Mouse (Mus musculus) neural tube, embryonic 15.5 days (tissue): ENCODE data around the gene Fam166a. TPM values are rescaled to one million over a fixed set of nuclear protein-coding genes. Genes with fewer than 3 reads are reported as not detected.

ENCODE experiments used
- ATAC-seq: fragments of 200-750 bp; cut with Nextera tagmentation; 2 replicates; pipeline ENCODE4 v1.8.0; 2017; ENCODE audit warnings: mild to moderate bottlenecking, moderate TSS enrichment, moderate library complexity; ENCODE audit not compliant: low FRiP score
- H3K27ac ChIP-seq: fragments of 300-500 bp; sonication (generic); replicated peaks from 2 replicates; pipeline ENCODE4 v1.5.1; 2015; ENCODE audit warnings: mild to moderate bottlenecking, inconsistent platforms
- H3K27me3 ChIP-seq: fragments of 300-500 bp; sonication (generic); replicated peaks from 2 replicates; pipeline ENCODE4 v1.6.1; 2015; ENCODE audit warnings: inconsistent platforms
- H3K36me3 ChIP-seq: fragments of 300-500 bp; sonication (generic); 2 replicates; pipeline ENCODE4 v1.6.1; 2015; ENCODE audit warnings: inconsistent platforms
- H3K4me1 ChIP-seq: fragments of 300-500 bp; sonication (generic); 2 replicates; pipeline ENCODE4 v1.6.1; 2015; ENCODE audit warnings: inconsistent platforms
- H3K4me2 ChIP-seq: fragments of 300-500 bp; sonication (generic); 2 replicates; pipeline ENCODE4 v1.6.1; 2015; ENCODE audit warnings: inconsistent platforms, mild to moderate bottlenecking, moderate library complexity
- H3K4me3 ChIP-seq: fragments of 300-500 bp; sonication (generic); replicated peaks from 2 replicates; pipeline ENCODE4 v1.5.1; 2015; ENCODE audit warnings: mild to moderate bottlenecking, inconsistent platforms
- H3K9ac ChIP-seq: fragments of 300-500 bp; sonication (generic); replicated peaks from 2 replicates; pipeline ENCODE4 v1.6.1; 2015; ENCODE audit warnings: mild to moderate bottlenecking, inconsistent platforms
- H3K9me3 ChIP-seq: fragments of 300-500 bp; sonication (generic); replicated peaks from 2 replicates; pipeline ENCODE4 v1.6.1; 2016; ENCODE audit warnings: inconsistent platforms
- WGBS: fragments of 180-500 bp; shearing (Covaris S2); methylation state at CpG from one replicate; pipeline ENCODE4 v1.1.7; 2015; ENCODE audit warnings: mixed read lengths; 5-methylcytosine and 5-hydroxymethylcytosine counted together
- polyA plus RNA-seq: library from polyadenylated mRNA; unstranded; fragments of >200 nt; fragmentation: Nextera tagmentation; extraction: Ambion mirVana; gene quantifications from 2 replicates; pipeline ENCODE4 v1.2.1, GENCODE M21; 2015

Fam166a gene
- polyA plus RNA-seq, 1 experiment from 2014 or later, result not detected

- Histone ChIP-seq H3K4me1 (peaks cover 61% of the 10 kb centered on the region), H3K4me2 (peak overlapping the region; percentile 100), H3K9me3 (no peaks in the 10 kb centered on the region), H3K27me3 (no peaks in the 10 kb centered on the region), H3K36me3 (peaks cover 10% of the 10 kb centered on the region), H3K27ac (no peak overlapping the region), H3K4me3 (peak overlapping the region; percentile 85), H3K9ac (peak overlapping the region; percentile 78; the same call in 1 of the 2 replicates)
- WGBS, result 73% methylated on average over 5 of the region's 5 CpGs
- no peak for ATAC-seq
These were observed 45.7 kb downstream of the Fam166a start for GRCm38 (mm10) chr2:25264286-25264660.

- Histone ChIP-seq H3K36me3 (peaks cover 16% of the 10 kb centered on the region), H3K4me3 (peak overlapping the region; percentile 85), H3K9ac (peak overlapping the region; percentile 41; the same call in 1 of the 2 replicates), H3K4me2 (peak overlapping the region; percentile 100), H3K9me3 (no peaks in the 10 kb centered on the region), H3K27me3 (no peaks in the 10 kb centered on the region), H3K4me1 (peaks cover 61% of the 10 kb centered on the region), H3K27ac (no peak overlapping the region)
- 64% methylated on average over 3 of the region's 3 CpGs for WGBS
- no peak for ATAC-seq
These were observed 46.3 kb downstream of the Fam166a start for GRCm38 (mm10) chr2:25264851-25265250.

GRCm38 (mm10) chr2:25265897-25266656 is 47.5 kb downstream of the Fam166a start:
- WGBS, result 51% methylated on average over 6 of the region's 6 CpGs
- peak overlapping the region; percentile 67 for H3K27ac ChIP-seq
- peak overlapping the region; percentile 41 for H3K9ac ChIP-seq
- peaks cover 21% of the 10 kb centered on the region for H3K36me3 ChIP-seq
- no peaks in the 10 kb centered on the region for H3K27me3 ChIP-seq
- no peak for ATAC-seq
- peaks cover 68% of the 10 kb centered on the region for H3K4me1 ChIP-seq
- peak overlapping the region; percentile 100 for H3K4me2 ChIP-seq
- peak overlapping the region; percentile 17 for H3K4me3 ChIP-seq
- H3K9me3 ChIP-seq, result no peaks in the 10 kb centered on the region

GRCm38 (mm10) chr2:25266720-25267119 is 48.2 kb downstream of the Fam166a start:
- peak overlapping the region; percentile 67 for H3K27ac ChIP-seq
- H3K27me3 ChIP-seq, result no peaks in the 10 kb centered on the region
- no peak for ATAC-seq
- H3K9me3 ChIP-seq, result no peaks in the 10 kb centered on the region
- H3K4me3 ChIP-seq, result 0 out of 2 replicates have a peak overlapping the region, but pooled peaks have one; percentile 17
- 33% methylated on average over 2 of the region's 2 CpGs for WGBS
- peak overlapping the region; percentile 41 for H3K9ac ChIP-seq
- H3K4me2 ChIP-seq, result peak overlapping the region; percentile 100
- H3K4me1 ChIP-seq, result peaks cover 72% of the 10 kb centered on the region
- H3K36me3 ChIP-seq, result peaks cover 21% of the 10 kb centered on the region

- peak overlapping the region; percentile 41; the same call in 1 of the 2 replicates for H3K9ac ChIP-seq
- no peak overlapping the region for H3K4me3 ChIP-seq
- ATAC-seq, result no peak
- no peaks in the 10 kb centered on the region for H3K9me3 ChIP-seq
- H3K27ac ChIP-seq, result peak overlapping the region; percentile 67; the same call in 1 of the 2 replicates
- peaks cover 21% of the 10 kb centered on the region for H3K36me3 ChIP-seq
- H3K4me1 ChIP-seq, result peaks cover 69% of the 10 kb centered on the region
- no peaks in the 10 kb centered on the region for H3K27me3 ChIP-seq
- H3K4me2 ChIP-seq, result peak overlapping the region; percentile 100; the same call in 1 of the 2 replicates
These were observed 48.7 kb downstream of the Fam166a start for GRCm38 (mm10) chr2:25267241-25267640.

GRCm38 (mm10) chr2:25267746-25268309 is 49.3 kb downstream of the Fam166a start:
- peaks cover 21% of the 10 kb centered on the region for H3K36me3 ChIP-seq
- no peak overlapping the region for H3K27ac ChIP-seq
- H3K4me3 ChIP-seq, result no peak overlapping the region
- H3K4me2 ChIP-seq, result 0 out of 2 replicates have a peak overlapping the region, but pooled peaks have one; percentile 100
- no peak overlapping the region for H3K9ac ChIP-seq
- WGBS, result 71% methylated on average over 4 of the region's 4 CpGs
- H3K27me3 ChIP-seq, result no peaks in the 10 kb centered on the region
- ATAC-seq, result no peak
- H3K9me3 ChIP-seq, result no peaks in the 10 kb centered on the region
- peaks cover 70% of the 10 kb centered on the region for H3K4me1 ChIP-seq

Other genes starting within 250 kb of the Fam166a start
- gene Mrpl41, start 243.6 kb upstream of the Fam166a start, polyA plus RNA-seq, result 167 and 179 TPM in 2 replicates
- 2.8 and 5.0 TPM in 2 replicates for gene Pnpla7, start 242.7 kb upstream of the Fam166a start, polyA plus RNA-seq
- 149 and 173 TPM in 2 replicates for gene Nsmf, start 164.4 kb upstream of the Fam166a start, polyA plus RNA-seq
- gene Entpd8, start 138.4 kb upstream of the Fam166a start, polyA plus RNA-seq, result 0.43 TPM in 1 of 2 replicates, not detected in the other
- 0.52 TPM in 1 of 2 replicates, not detected in the other for gene Noxa1, start 123.6 kb upstream of the Fam166a start, polyA plus RNA-seq
- gene Nrarp, start 38.0 kb upstream of the Fam166a start, polyA plus RNA-seq, result 15.0 and 16.8 TPM in 2 replicates
- gene Tor4a, start 21.9 kb upstream of the Fam166a start, polyA plus RNA-seq, result 1.6 and 5.9 TPM in 2 replicates
- 101 and 105 TPM in 2 replicates for gene Nelfb, start 7.3 kb upstream of the Fam166a start, polyA plus RNA-seq
- gene Stpg3, start 4.1 kb upstream of the Fam166a start, polyA plus RNA-seq, result not detected in 2 replicates
- gene Tubb4b, start 6.0 kb downstream of the Fam166a start, polyA plus RNA-seq, result 462 and 502 TPM in 2 replicates
- not detected in 2 replicates for gene Slc34a3, start 15.6 kb downstream of the Fam166a start, polyA plus RNA-seq
- gene Rnf224, start 18.0 kb downstream of the Fam166a start, polyA plus RNA-seq, result not detected in 2 replicates
- 158 and 190 TPM in 2 replicates for gene Rnf208, start 23.5 kb downstream of the Fam166a start, polyA plus RNA-seq
- gene Cysrt1, start 23.7 kb downstream of the Fam166a start, polyA plus RNA-seq, result 0.36 and 0.47 TPM in 2 replicates
- gene AL732309.1, start 28.1 kb downstream of the Fam166a start, polyA plus RNA-seq, result 4.3 and 4.6 TPM in 2 replicates
- gene Tmem203, start 36.7 kb downstream of the Fam166a start, polyA plus RNA-seq, result 17.5 and 17.7 TPM in 2 replicates
- gene Tprn, start 43.9 kb downstream of the Fam166a start, polyA plus RNA-seq, result 14.8 and 16.3 TPM in 2 replicates
- gene Ssna1, start 53.7 kb downstream of the Fam166a start, polyA plus RNA-seq, result 177 and 183 TPM in 2 replicates
- gene Anapc2, start 53.7 kb downstream of the Fam166a start, polyA plus RNA-seq, result 125 and 129 TPM in 2 replicates
- not detected in 2 replicates for gene Tmem210, start 69.4 kb downstream of the Fam166a start, polyA plus RNA-seq
- gene Lrrc26, start 71.2 kb downstream of the Fam166a start, polyA plus RNA-seq, result 0.22 and 0.26 TPM in 2 replicates
- 58.0 and 68.4 TPM in 2 replicates for gene Grin1, start 100.4 kb downstream of the Fam166a start, polyA plus RNA-seq
- gene Man1b1, start 113.6 kb downstream of the Fam166a start, polyA plus RNA-seq, result 43.5 and 46.6 TPM in 2 replicates
- 24.2 and 27.3 TPM in 2 replicates for gene Dpp7, start 137.6 kb downstream of the Fam166a start, polyA plus RNA-seq
- gene Uap1l1, start 146.9 kb downstream of the Fam166a start, polyA plus RNA-seq, result 8.5 and 14.0 TPM in 2 replicates
- gene Sapcd2, start 153.6 kb downstream of the Fam166a start, polyA plus RNA-seq, result 10.6 and 16.3 TPM in 2 replicates
- 9.6 TPM in 2 replicates for gene Entpd2, start 177.1 kb downstream of the Fam166a start, polyA plus RNA-seq
- 398 and 483 TPM in 2 replicates for gene Npdc1, start 180.6 kb downstream of the Fam166a start, polyA plus RNA-seq
- 0.13 and 0.38 TPM in 2 replicates for gene Fut7, start 204.5 kb downstream of the Fam166a start, polyA plus RNA-seq
- 11.2 and 13.4 TPM in 2 replicates for gene Abca2, start 210.0 kb downstream of the Fam166a start, polyA plus RNA-seq
- 1.8 and 2.0 TPM in 2 replicates for gene Clic3, start 238.1 kb downstream of the Fam166a start, polyA plus RNA-seq
- 100 and 120 TPM in 2 replicates for gene Paxx, start 242.3 kb downstream of the Fam166a start, polyA plus RNA-seq